Mouse (Mus musculus) midbrain, embryonic 14.5 days (tissue): ENCODE results near the gene Ptpre. TPM values are rescaled to one million over a fixed set of nuclear protein-coding genes. Genes with fewer than 3 reads are reported as not detected.

Experiments
- ATAC-seq: fragments of 200-750 bp; cut with Nextera tagmentation; 2 replicates; pipeline ENCODE4 v1.8.0; 2017; ENCODE audit warnings: moderate number of reproducible peaks, moderate library complexity; ENCODE audit not compliant: low FRiP score, low TSS enrichment
- DNase-seq: peaks from one replicate; pipeline ENCODE4 v3.0.0-alpha.2; 2015
- H3K27ac ChIP-seq: fragments of 300-500 bp; sonication (generic); replicated peaks from 2 replicates; pipeline ENCODE4 v1.5.1; 2014; ENCODE audit warnings: mild to moderate bottlenecking, low read depth, low read length, moderate library complexity
- H3K27me3 ChIP-seq: fragments of 300-500 bp; sonication (generic); 2 replicates; pipeline ENCODE4 v1.6.1; 2014; ENCODE audit warnings: low read length, control low read depth, mixed read lengths; ENCODE audit not compliant: control insufficient read depth, insufficient read depth
- H3K36me3 ChIP-seq: fragments of 300-500 bp; sonication (generic); 2 replicates; pipeline ENCODE4 v1.6.1; 2014; ENCODE audit warnings: low read length, control low read depth; ENCODE audit not compliant: control insufficient read depth, insufficient read depth
- H3K4me1 ChIP-seq: fragments of 300-500 bp; sonication (generic); 2 replicates; pipeline ENCODE4 v1.6.1; 2014; ENCODE audit warnings: mild to moderate bottlenecking, antibody characterized with exemption, low read length, control low read depth; ENCODE audit not compliant: control insufficient read depth, insufficient read depth
- H3K4me2 ChIP-seq: fragments of 300-500 bp; sonication (generic); 2 replicates; pipeline ENCODE4 v1.6.1; 2014; ENCODE audit warnings: mild to moderate bottlenecking, low read length, moderate library complexity
- H3K4me3 ChIP-seq: fragments of 300-500 bp; sonication (generic); replicated peaks from 2 replicates; pipeline ENCODE4 v1.5.1; 2014; ENCODE audit warnings: low read depth, low read length
- H3K9ac ChIP-seq: fragments of 300-500 bp; sonication (generic); replicated peaks from 2 replicates; pipeline ENCODE4 v1.6.1; 2014; ENCODE audit warnings: mild to moderate bottlenecking, low read length, moderate library complexity
- H3K9me3 ChIP-seq: fragments of 300-500 bp; sonication (generic); 2 replicates; pipeline ENCODE4 v1.6.1; 2016; ENCODE audit warnings: low read length, control low read depth, mixed read lengths; ENCODE audit not compliant: control insufficient read depth
- WGBS: fragments of 180-500 bp; shearing (Covaris S2); extraction: QIAGEN DNeasy Blood & Tissue Kit; methylation state at CpG from one replicate; pipeline ENCODE4 v1.1.7; 2014; 5-methylcytosine and 5-hydroxymethylcytosine counted together
- polyA plus RNA-seq: library from polyadenylated mRNA; unstranded; fragments of >200 nt; fragmentation: Nextera tagmentation; extraction: Ambion mirVana; gene quantifications from 2 replicates; pipeline ENCODE4 v1.2.1, GENCODE M21; 2014

The Ptpre gene
- polyA plus RNA-seq, 1 experiment from 2014 or later: 5.0 TPM

DNA sequence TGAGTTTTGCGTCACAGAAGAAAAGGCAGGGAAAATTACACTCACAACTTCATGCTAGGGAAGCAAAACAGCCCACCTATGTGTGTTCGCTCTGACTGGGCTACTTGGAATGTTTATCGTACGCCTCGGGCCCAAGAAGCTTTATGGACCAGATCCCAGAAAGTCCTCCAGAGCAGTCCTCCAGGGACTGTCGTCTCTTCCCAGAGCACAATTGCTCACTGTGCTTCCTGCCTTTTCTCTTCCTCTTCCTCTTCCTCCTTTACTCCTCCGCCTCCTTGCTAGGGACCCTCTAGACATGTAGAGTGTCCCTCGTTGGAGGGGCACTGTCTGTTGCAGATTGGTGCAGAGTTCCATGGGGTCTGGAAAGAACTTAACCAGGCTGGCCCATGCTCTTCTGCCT, 111.5 kb downstream of the Ptpre start:
- Histone ChIP-seq H3K27me3 (no peaks in the 10 kb centered on the region), H3K36me3 (no peaks in the 10 kb centered on the region)

DNA sequence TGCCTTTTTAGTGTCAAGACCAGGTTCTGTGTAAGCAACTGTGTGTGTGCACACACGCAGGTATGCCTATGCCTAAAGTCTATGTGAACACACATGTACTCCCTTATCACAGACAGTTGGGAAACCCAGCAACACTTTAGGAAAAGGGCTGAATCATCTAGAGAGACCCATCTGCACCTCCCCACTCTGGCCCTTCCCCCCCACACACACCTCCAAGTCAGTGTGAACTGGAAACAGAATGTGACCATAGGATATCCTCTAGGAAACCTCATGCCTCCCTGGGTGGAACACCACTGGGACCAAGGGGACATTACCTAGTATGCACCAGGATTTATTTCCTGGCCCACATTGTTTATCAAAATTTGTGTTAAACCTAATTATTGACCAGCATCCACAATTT, 112.0 kb downstream of the Ptpre start:
- Histone ChIP-seq H3K9me3 (no peaks in the 10 kb centered on the region), H3K4me2 (no peak overlapping the region), H3K27me3 (no peaks in the 10 kb centered on the region), H3K9ac (no peak overlapping the region), H3K4me3 (no peak overlapping the region), H3K36me3 (no peaks in the 10 kb centered on the region), H3K27ac (no peak overlapping the region), H3K4me1 (no peaks in the 10 kb centered on the region)
- DNase-seq (no peak), ATAC-seq (no peak)
- 80% methylated on average over 1 of the region's 1 CpGs for WGBS

More for the DNA sequence above, 111.5 kb downstream of the Ptpre start:
- no peak overlapping the region for H3K4me2 ChIP-seq
- ATAC-seq (no peak), DNase-seq (no peak)
- no peak overlapping the region for H3K9ac ChIP-seq
- no peaks in the 10 kb centered on the region for H3K9me3 ChIP-seq
- 93% methylated on average over 8 of the region's 8 CpGs for WGBS
- no peaks in the 10 kb centered on the region for H3K4me1 ChIP-seq
- H3K4me3 ChIP-seq: no peak overlapping the region
- H3K27ac ChIP-seq: no peak overlapping the region

DNA sequence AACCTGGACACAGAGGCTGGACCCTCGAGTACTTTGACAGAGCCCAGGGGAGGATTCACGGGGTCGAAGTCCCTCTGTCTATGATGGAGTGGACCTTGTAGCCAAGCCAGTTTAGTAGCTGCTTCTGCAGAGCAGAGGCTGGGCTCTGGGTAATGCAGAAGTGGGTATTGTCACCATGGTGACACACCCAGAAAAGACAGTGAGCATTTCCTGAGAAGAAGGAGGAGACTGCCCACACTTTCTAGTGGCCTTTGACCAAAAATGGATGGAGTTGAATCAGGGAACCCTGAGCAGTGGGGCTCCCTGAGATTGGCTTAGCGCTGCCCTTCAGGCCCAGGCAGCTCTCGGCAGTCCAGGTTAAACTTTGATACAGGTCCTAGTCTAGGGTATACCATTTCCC, 112.8 kb downstream of the Ptpre start:
- no peaks in the 10 kb centered on the region for H3K9me3 ChIP-seq
- no peak overlapping the region for H3K9ac ChIP-seq
- H3K27ac ChIP-seq: no peak overlapping the region
- WGBS: 90% methylated on average over 5 of the region's 5 CpGs
- H3K27me3 ChIP-seq: no peaks in the 10 kb centered on the region
- H3K4me3 ChIP-seq: no peak overlapping the region
- no peak overlapping the region for H3K4me2 ChIP-seq
- no peaks in the 10 kb centered on the region for H3K4me1 ChIP-seq
- no peak for ATAC-seq
- H3K36me3 ChIP-seq: no peaks in the 10 kb centered on the region
- no peak for DNase-seq

- WGBS: 69% methylated on average over 18 of the region's 18 CpGs
- no peak for ATAC-seq
Observed at GRCm38 (mm10) chr7:135651831-135652511, 114.7 kb downstream of the Ptpre start.

GRCm38 (mm10) chr7:135652781-135653180, 115.5 kb downstream of the Ptpre start:
- Histone ChIP-seq H3K36me3 (no peaks in the 10 kb centered on the region), H3K27ac (no peak overlapping the region), H3K4me3 (no peak overlapping the region), H3K9me3 (no peaks in the 10 kb centered on the region), H3K4me1 (no peaks in the 10 kb centered on the region), H3K27me3 (no peaks in the 10 kb centered on the region), H3K4me2 (no peak overlapping the region), H3K9ac (no peak overlapping the region)
- DNase-seq: no peak
- no peak for ATAC-seq
- 68% methylated on average over 11 of the region's 11 CpGs for WGBS

More at GRCm38 (mm10) chr7:135651831-135652511, 114.7 kb downstream of the Ptpre start:
- Histone ChIP-seq H3K27ac (no peak overlapping the region), H3K27me3 (no peaks in the 10 kb centered on the region), H3K4me2 (no peak overlapping the region), H3K36me3 (no peaks in the 10 kb centered on the region), H3K4me1 (no peaks in the 10 kb centered on the region), H3K9ac (no peak overlapping the region), H3K4me3 (no peak overlapping the region), H3K9me3 (no peaks in the 10 kb centered on the region)
- DNase-seq: no peak

DNA sequence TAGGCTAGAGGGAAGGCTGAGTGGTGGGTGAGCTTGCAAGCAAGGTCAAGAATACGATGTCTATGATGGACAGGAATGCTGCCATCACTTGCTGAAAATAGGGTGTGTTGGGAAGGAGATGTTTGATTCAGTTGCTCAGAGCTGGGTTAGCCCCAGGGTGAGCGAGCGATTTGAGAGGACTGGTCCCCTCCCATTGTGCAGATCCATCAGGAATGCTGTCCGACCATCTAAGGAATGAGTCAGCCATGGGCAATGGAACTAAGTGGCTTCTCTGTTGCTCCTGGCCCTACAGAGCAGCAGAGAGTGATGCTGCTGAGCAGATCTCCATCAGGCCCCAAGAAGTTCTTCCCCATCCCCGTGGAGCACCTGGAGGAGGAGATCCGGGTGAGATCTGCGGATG, 116.3 kb downstream of the Ptpre start:
- ATAC-seq (no peak), DNase-seq (no peak)
- Histone ChIP-seq H3K27ac (no peak overlapping the region), H3K9me3 (no peaks in the 10 kb centered on the region), H3K27me3 (no peaks in the 10 kb centered on the region), H3K4me1 (no peaks in the 10 kb centered on the region), H3K9ac (no peak overlapping the region), H3K4me3 (no peak overlapping the region), H3K36me3 (no peaks in the 10 kb centered on the region), H3K4me2 (no peak overlapping the region)
- WGBS: 90% methylated on average over 7 of the region's 7 CpGs

- Histone ChIP-seq H3K36me3 (no peaks in the 10 kb centered on the region), H3K4me3 (no peak overlapping the region), H3K27ac (no peak overlapping the region), H3K4me1 (no peaks in the 10 kb centered on the region), H3K27me3 (no peaks in the 10 kb centered on the region), H3K9me3 (no peaks in the 10 kb centered on the region), H3K9ac (no peak overlapping the region), H3K4me2 (no peak overlapping the region)
- 92% methylated on average over 6 of the region's 6 CpGs for WGBS
- DNase-seq (no peak), ATAC-seq (no peak)
Observed at GRCm38 (mm10) chr7:135654288-135654687, 117.0 kb downstream of the Ptpre start.

DNA sequence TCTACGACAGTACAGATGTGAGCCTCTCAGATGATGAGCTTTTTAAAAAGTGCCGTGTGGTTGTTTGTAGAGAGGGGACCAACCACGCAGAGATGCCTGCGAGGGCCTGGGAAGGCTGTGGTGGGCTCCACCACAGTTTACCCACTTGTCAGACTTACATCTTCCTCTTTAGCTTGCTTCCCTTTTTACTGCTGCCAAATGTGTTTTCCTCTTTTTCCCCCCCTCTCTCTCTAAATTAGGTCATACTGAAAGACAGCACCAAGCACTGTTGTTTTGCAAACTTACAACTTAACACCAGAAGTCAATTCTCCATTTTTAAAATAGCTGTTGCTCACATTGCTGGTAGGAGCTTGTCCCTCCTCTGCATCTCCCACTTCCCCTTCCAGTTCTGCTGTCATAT, 117.8 kb downstream of the Ptpre start:
- WGBS: 92% methylated on average over 4 of the region's 4 CpGs
- H3K4me2 ChIP-seq: no peak overlapping the region
- no peak overlapping the region for H3K4me3 ChIP-seq
- H3K9me3 ChIP-seq: no peaks in the 10 kb centered on the region
- H3K9ac ChIP-seq: no peak overlapping the region
- no peaks in the 10 kb centered on the region for H3K27me3 ChIP-seq
- H3K27ac ChIP-seq: no peak overlapping the region
- no peak for DNase-seq
- H3K36me3 ChIP-seq: no peaks in the 10 kb centered on the region
- no peaks in the 10 kb centered on the region for H3K4me1 ChIP-seq
- ATAC-seq: no peak

DNA sequence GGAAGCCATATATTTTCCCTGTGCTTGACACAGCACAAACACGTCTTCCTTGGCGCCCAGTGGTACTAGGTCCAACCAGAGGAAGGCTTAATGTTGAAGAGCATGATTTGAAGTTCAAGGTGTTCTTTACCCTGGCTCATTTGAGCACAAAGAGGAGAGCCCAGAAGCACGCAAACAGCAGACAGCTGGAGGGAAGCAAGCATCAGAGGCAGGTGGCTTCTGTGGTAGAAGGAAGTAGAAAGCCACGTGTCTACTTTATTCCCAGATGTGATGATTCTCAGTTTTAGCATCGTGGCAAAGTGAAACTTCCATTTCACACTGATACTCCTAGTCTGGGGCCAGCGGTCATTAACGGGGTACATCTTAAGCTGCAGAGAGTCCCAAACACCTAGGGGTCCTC, 120.9 kb downstream of the Ptpre start:
- Histone ChIP-seq H3K4me1 (no peaks in the 10 kb centered on the region), H3K9ac (no peak overlapping the region), H3K4me3 (no peak overlapping the region), H3K9me3 (no peaks in the 10 kb centered on the region), H3K27me3 (no peaks in the 10 kb centered on the region), H3K4me2 (no peak overlapping the region), H3K27ac (no peak overlapping the region), H3K36me3 (no peaks in the 10 kb centered on the region)
- ATAC-seq (no peak), DNase-seq (no peak)
- WGBS: 88% methylated on average over 7 of the region's 7 CpGs
